Mouse (Mus musculus) gastrocnemius, adult 2 months (tissue): Measurements from ENCODE around the gene Rap1a. TPM values are rescaled to one million over a fixed set of nuclear protein-coding genes. Genes with fewer than 3 reads are reported as not detected.
A peak's percentile ranks its signal among the peaks of the same experiment; 100 is the strongest.

Experiments
- DNase-seq: peaks from one replicate; pipeline ENCODE4 v3.0.0; 2022
- H3K27ac ChIP-seq: fragments of 200-600 bp; 2 replicates; pipeline ENCODE4 v1.8.1; 2022; ENCODE audit warnings: mild to moderate bottlenecking
- H3K4me3 ChIP-seq: fragments of 200-600 bp; 2 replicates; pipeline ENCODE4 v1.8.1; 2022; ENCODE audit warnings: mild to moderate bottlenecking, moderate library complexity
- CTCF ChIP-seq: fragments of 200-600 bp; IDR thresholded peaks from 2 replicates; pipeline ENCODE4 v1.8.1; 2022; ENCODE audit warnings: antibody characterized with exemption, mild to moderate bottlenecking, moderate library complexity
- intact Hi-C: fragments of 180-260 bp; cut with DNase I; formaldehyde crosslinking; loops from one replicate; pipeline ENCODE4 v1.15.1; 2025
- total RNA-seq, 2 experiments: library from RNA; stranded (reverse); gene quantifications; 2 replicates each; pipeline ENCODE4 v1.2.3; 2021

Gene Rap1a
- total RNA-seq, 2 experiments from 2014 or later, result 86.7 to 101 TPM

- H3K4me3 ChIP-seq, result no peak overlapping the region
- intact Hi-C loops, result no loop called here
- DNase-seq, result no peak
Observed at GRCm38 (mm10) chr3:105820272-105820671, 19.1 kb upstream of the Rap1a start.

DNA sequence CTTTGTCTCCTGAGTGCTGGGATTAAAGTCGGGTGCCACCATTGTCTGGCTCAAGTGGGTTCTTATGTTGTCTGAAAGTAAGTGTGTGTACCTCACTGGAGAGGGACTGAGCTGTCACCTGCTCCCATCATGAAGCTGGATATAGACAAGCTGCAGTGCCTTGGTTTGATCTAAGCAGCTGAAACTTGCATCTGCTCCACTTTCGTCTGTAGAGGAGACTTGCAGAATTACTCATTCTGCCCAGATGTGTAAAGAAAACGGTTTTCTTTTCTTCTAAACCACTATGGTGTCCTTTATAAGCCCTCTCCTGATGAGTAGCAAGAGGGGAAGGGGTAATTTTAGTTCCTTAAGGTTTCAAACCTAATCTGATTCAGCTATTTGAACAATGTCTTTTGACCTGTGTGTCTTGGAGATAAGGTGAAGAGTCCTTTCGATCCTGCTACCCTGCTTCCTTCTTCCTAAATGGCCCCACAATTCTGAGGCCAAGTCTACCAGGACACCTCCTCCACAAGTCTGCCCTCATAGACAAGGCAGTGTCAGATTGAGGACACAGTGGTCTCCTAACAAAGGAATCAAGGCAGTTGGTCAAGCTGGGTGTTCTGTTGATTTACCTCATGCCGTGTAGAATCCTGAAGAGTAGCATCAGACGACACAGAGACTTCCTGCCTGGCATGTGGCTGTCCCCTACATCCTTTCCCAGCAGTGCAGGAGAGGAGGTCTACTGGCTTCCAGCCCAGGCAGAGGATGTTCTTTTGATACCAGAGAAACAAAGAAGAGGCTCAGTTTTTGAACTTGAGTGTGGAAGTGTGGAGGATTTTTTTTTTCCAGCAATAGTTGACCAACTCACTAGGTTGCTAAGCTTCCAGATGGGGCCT lies 17.2 kb upstream of the Rap1a start:
- no peak for DNase-seq
- TF ChIP-seq CTCF, result no peak
- H3K4me3 ChIP-seq, result no peak overlapping the region
- H3K27ac ChIP-seq, result no peak overlapping the region
- intact Hi-C loops, result no loop called here

More at GRCm38 (mm10) chr3:105820272-105820671, 19.1 kb upstream of the Rap1a start:
- TF ChIP-seq CTCF, result no peak
- H3K27ac ChIP-seq, result no peak overlapping the region

DNA sequence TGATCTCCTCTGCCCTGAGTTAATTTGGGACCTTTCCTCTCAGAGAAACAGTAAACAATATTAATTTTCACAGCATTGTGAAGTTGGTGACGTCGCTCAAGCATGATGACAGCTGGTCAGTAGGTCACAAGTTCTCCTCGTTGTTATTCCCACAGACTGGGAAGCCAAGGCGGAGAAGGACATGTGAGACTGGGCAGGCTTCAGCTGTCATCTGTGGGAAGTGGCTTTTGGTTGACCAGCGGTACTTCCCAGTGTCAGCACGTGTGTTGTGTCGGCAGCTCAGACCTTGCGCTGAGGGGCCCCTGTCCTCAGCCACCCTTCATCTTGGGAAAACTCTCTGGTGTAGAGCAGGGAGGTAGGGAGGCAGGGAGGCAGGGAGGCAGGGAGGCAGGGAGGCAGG lies 15.0 kb upstream of the Rap1a start:
- no peak for TF ChIP-seq CTCF
- DNase-seq, result peak; percentile 20
- H3K4me3 ChIP-seq, result no peak overlapping the region
- intact Hi-C loops, result no loop called here
- no peak overlapping the region for H3K27ac ChIP-seq

DNA sequence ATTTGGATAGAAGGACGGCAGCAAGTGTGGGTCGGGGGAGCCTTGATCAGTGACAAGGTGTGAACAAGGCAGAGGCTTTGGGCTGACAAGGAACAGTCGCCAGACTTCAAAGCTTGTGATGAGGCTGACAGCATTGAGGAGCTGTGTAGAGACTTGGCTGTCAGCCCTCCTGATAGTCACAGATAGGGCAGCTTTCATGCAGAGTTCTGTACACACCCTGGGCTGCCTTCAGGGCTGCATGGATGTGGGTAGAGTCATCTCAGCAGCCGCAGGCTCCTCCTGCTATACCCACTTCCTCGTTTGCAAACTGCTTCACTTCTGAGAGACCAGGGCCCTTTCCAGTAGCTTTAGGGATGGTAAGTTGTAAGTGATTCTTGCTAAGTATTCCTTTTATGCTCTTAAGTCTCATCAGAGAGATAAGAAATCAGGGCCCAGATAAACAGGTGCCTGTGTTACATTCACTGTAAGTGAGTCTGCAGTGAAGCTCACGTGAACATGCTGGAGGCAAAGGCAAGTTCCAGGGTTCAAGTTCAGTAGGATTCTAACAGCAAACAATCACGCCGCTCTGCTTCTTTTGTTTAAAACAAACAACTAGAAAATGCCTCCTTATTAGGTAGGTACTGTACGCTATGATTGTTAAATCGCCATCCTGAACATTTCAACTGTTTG lies 14.2 kb upstream of the Rap1a start:
- Histone ChIP-seq H3K27ac (no peak overlapping the region), H3K4me3 (no peak overlapping the region)
- no peak for DNase-seq
- no peak for TF ChIP-seq CTCF
- intact Hi-C loops, result no loop called here

- TF ChIP-seq CTCF, result no peak
- intact Hi-C loops, result no loop called here
- DNase-seq, result no peak
- H3K27ac ChIP-seq, result no peak overlapping the region
- no peak overlapping the region for H3K4me3 ChIP-seq
Observed at GRCm38 (mm10) chr3:105811146-105811545, 10.0 kb upstream of the Rap1a start.

- intact Hi-C loops, result no loop called here
- DNase-seq, result no peak
- TF ChIP-seq CTCF, result no peak
- no peak overlapping the region for H3K27ac ChIP-seq
- H3K4me3 ChIP-seq, result no peak overlapping the region
Observed at GRCm38 (mm10) chr3:105808179-105809037, 7.3 kb upstream of the Rap1a start.

GRCm38 (mm10) chr3:105807672-105808071 lies 6.5 kb upstream of the Rap1a start:
- H3K27ac ChIP-seq, result no peak overlapping the region

DNA sequence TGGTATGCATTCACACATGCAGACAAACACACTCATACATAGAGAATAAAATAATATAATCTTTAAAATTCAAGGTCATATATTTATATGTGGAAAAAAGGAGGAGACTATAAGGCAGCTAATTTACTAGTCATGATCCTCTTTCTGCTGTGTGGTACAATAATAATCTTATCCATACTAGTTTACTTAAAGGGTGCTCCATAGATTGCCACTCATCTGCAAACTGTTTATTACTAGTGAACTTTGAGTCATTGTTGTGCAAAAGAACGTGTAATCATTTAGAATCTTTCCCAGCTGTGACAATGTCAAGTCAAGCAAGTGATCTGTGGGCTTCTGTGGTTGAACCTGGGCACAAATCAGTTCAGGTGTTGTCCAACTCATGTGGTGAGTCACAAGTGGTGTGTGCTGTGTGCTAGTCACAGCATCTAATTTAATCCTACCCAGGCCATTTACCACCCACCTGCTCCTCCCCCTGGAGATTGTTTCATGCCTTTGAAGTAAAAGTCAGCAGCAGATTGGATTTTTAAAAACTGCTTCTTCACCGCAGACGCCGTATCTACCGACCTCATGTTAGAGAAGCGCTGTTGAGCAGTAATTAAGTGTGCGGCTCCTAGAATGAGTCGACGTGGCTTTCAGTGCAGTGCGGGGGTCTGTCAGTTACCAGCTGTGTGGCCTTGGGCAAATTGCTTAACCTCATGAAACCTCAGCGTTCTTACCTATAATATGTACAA lies 5.5 kb upstream of the Rap1a start:
- no peak for DNase-seq
- TF ChIP-seq CTCF, result no peak
- H3K4me3 ChIP-seq, result no peak overlapping the region
- no peak overlapping the region for H3K27ac ChIP-seq
- intact Hi-C loops, result no loop called here

More at GRCm38 (mm10) chr3:105807672-105808071, 6.5 kb upstream of the Rap1a start:
- no peak overlapping the region for H3K4me3 ChIP-seq
- DNase-seq, result no peak
- TF ChIP-seq CTCF, result no peak
- intact Hi-C loops, result no loop called here

GRCm38 (mm10) chr3:105803600-105803999 lies 2.5 kb upstream of the Rap1a start:
- TF ChIP-seq CTCF, result no peak
- no peak overlapping the region for H3K4me3 ChIP-seq
- peak overlapping the region; percentile 95; the same call in 1 of the 2 replicates for H3K27ac ChIP-seq
- intact Hi-C loops, result no loop called here
- DNase-seq, result peak; percentile 15

GRCm38 (mm10) chr3:105800675-105801190 lies 403 bp downstream of the Rap1a start:
- H3K4me3 ChIP-seq, result peak overlapping the region; percentile 90
- H3K27ac ChIP-seq, result peak overlapping the region; percentile 95
- intact Hi-C loops, result loop anchor here (2.0 kb wide), 1 partner anchor 98 kb away; no protein-coding TSS in a partner anchor
- TF ChIP-seq CTCF, result no peak
- no peak for DNase-seq

DNA sequence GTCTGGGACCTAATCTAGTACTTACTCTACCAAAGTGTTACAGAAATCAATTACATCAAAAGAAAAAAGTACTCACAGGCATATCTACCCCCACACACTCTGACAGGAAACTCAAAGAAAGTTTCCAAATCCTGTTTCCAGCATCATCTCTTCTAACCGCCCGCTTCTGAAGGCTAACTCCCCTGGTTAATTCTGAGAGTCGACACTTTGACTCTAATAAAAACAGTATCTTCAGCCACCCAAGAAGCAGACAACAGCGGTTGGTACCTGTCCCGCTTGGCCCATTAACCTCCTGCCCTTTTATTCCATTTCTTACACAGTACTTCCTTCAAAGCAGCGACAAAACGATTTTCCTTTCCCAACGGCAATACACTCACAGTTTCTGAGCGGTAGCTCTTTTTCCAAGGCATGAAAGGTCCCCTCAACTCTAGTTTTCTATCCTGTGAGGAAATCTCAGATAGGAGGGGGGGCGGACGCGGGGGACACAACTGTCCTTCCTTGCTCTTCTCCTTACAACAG lies 921 bp downstream of the Rap1a start:
- peak overlapping the region; percentile 90 for H3K4me3 ChIP-seq
- peak; percentile 44 for DNase-seq
- TF ChIP-seq CTCF, result no peak
- peak overlapping the region; percentile 95 for H3K27ac ChIP-seq
- intact Hi-C loops, result loop anchor here (2.0 kb wide), 1 partner anchor 99 kb away; no protein-coding TSS in a partner anchor
